Mouse (Mus musculus) neural tube, embryonic 11.5 days (tissue): ENCODE measurements around the gene Mif. TPM values are rescaled to one million over a fixed set of nuclear protein-coding genes. Genes with fewer than 3 reads are reported as not detected.
"Not testable (repeated sequence)": the region's sequence is repeated elsewhere in the genome, so short reads cannot be mapped to it uniquely, and the experiment has no call there.

Source experiments
- ATAC-seq: fragments of 200-750 bp; cut with Nextera tagmentation; 2 replicates; pipeline ENCODE4 v1.8.0; 2017; ENCODE audit warnings: moderate number of reproducible peaks, mild to moderate bottlenecking, moderate TSS enrichment, moderate library complexity; ENCODE audit not compliant: insufficient read depth, low FRiP score, low TSS enrichment
- DNase-seq: peaks from one replicate; pipeline ENCODE4 v3.0.0-alpha.2; 2015; ENCODE audit warnings: low spot score
- H3K27ac ChIP-seq: fragments of 300-500 bp; sonication (generic); 2 replicates; pipeline ENCODE4 v1.5.1; 2014; ENCODE audit warnings: low read depth, mild to moderate bottlenecking, low read length
- H3K27me3 ChIP-seq: fragments of 300-500 bp; sonication (generic); 2 replicates; pipeline ENCODE4 v1.6.1; 2014; ENCODE audit warnings: mild to moderate bottlenecking, low read length, mixed read lengths; ENCODE audit not compliant: control insufficient read depth, insufficient read depth
- H3K36me3 ChIP-seq: fragments of 300-500 bp; sonication (generic); 2 replicates; pipeline ENCODE4 v1.6.1; 2014; ENCODE audit warnings: mild to moderate bottlenecking, low read length, moderate library complexity, mixed read lengths; ENCODE audit not compliant: control insufficient read depth, insufficient read depth
- H3K4me1 ChIP-seq: fragments of 300-500 bp; sonication (generic); 2 replicates; pipeline ENCODE4 v1.6.1; 2014; ENCODE audit warnings: low read length, mixed read lengths; ENCODE audit not compliant: control insufficient read depth, insufficient read depth
- H3K4me2 ChIP-seq: fragments of 300-500 bp; sonication (generic); 2 replicates; pipeline ENCODE4 v1.6.1; 2014; ENCODE audit warnings: low read depth, mild to moderate bottlenecking, moderate library complexity
- H3K4me3 ChIP-seq: fragments of 300-500 bp; sonication (generic); 2 replicates; pipeline ENCODE4 v1.5.1; 2014; ENCODE audit warnings: low read depth, low read length
- H3K9ac ChIP-seq: fragments of 300-500 bp; sonication (generic); 2 replicates; pipeline ENCODE4 v1.6.1; 2014; ENCODE audit warnings: mild to moderate bottlenecking, low read length
- H3K9me3 ChIP-seq: fragments of 300-500 bp; sonication (generic); 2 replicates; pipeline ENCODE4 v1.6.1; 2016; ENCODE audit warnings: low read length; ENCODE audit not compliant: control insufficient read depth
- WGBS: fragments of 180-500 bp; shearing (Covaris S2); extraction: QIAGEN DNeasy Blood & Tissue Kit; methylation state at CpG from one replicate; pipeline ENCODE4 v1.1.7; 2014; 5-methylcytosine and 5-hydroxymethylcytosine counted together
- polyA plus RNA-seq: library from polyadenylated mRNA; unstranded; fragments of >200 nt; fragmentation: Nextera tagmentation; extraction: Ambion mirVana; gene quantifications from 2 replicates; pipeline ENCODE4 v1.2.1, GENCODE M21; 2014

Gene Mif
- polyA plus RNA-seq, 1 experiment from 2014 or later: 2,361 TPM

DNA sequence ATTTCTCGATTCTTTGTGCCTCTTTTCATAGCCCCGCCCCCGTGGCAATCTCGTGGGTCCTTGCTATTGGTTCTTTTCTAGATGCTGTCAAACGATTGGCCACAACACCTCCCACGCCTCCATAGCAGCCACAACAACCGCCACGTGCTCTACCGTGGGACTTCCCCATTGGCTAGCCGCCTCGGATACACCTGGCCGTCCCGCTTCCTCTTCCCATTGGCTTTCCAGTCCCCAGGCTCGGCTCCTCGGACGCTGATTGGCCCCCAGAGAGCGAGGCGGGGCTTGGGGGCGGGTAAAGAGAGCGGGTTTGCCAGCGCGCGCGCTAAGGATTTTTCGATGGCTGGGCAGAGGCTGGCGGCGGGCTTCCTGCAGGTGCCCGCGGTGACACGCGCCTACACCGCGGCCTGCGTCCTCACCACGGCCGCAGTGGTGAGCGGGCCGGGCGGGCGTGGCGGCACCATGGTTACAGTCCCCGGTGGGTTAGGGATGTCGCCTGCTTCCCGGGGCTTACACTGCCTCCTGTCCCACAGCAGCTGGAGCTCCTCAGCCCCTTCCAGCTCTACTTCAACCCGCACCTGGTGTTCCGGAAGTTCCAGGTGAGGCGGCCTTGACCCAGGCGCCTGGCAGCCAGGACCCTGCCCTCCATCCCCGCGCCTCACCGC, 33.2 kb upstream of the Mif start, which contains the start of gene Derl3:
Gene Derl3, plus strand, starts transcription at position 325 of the 662 bp plus-strand sequence.
- DNase-seq (peak; percentile 96), ATAC-seq (peak; percentile 100)
- Histone ChIP-seq H3K9ac (peak within 1 kb of the TSS; percentile 55), H3K36me3 (peaks cover 13% of the 10 kb centered on the region; the same call in 1 of the 2 replicates), H3K4me3 (peak within 1 kb of the TSS; percentile 35), H3K9me3 (no peaks in the 10 kb centered on the region), H3K27ac (0 out of 2 replicates have a peak within 1 kb of the TSS, but pooled peaks have one; percentile 20), H3K27me3 (no peaks in the 10 kb centered on the region), H3K4me1 (peaks cover 10% of the 10 kb centered on the region), H3K4me2 (peak within 1 kb of the TSS; percentile 79)
- WGBS: 1% methylated on average over 51 of the region's 51 CpGs

DNA sequence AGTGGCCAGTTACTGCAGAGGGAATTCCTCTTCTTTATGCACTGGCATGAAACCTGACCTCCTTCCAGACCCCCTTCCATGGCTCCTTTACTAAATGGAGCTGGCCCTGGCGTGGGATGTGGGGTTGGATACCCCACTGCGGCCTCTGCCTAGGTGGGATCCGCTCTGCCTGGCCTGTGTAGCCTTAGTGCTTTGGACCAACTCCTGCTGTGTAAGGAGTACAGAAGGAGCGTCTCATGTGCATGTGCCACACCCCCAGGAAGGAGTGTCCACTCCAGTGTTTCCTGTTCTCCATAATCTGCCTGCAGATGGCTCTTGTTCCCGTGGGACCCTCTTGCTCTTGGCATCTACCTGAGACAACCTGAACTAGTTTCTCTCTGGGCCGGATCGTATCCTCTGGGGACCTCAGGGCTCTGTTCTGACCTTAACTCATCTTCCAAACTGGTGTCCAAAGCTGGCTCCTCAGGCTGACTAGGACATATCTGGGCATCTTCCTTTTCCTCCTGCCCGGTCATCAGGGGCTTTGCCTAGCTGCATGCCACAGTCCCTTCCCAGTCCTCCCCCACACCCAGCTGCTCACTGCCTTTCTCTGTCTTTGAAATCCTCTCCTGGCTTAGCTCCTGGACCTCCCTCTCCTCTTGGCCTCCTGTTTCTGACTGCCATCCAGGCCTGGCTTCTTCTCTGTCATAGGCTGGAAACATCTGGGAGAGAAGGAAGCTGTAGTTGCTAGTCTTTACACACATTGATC, 29.5 kb upstream of the Mif start:
- 57% methylated on average over 8 of the region's 8 CpGs for WGBS
- Histone ChIP-seq H3K27me3 (no peaks in the 10 kb centered on the region), H3K4me1 (peaks cover 10% of the 10 kb centered on the region), H3K36me3 (no peaks in the 10 kb centered on the region), H3K9ac (no peak overlapping the region), H3K4me3 (no peak overlapping the region), H3K4me2 (no peak overlapping the region), H3K27ac (no peak overlapping the region), H3K9me3 (no peaks in the 10 kb centered on the region)
- DNase-seq (no peak), ATAC-seq (no peak)

DNA sequence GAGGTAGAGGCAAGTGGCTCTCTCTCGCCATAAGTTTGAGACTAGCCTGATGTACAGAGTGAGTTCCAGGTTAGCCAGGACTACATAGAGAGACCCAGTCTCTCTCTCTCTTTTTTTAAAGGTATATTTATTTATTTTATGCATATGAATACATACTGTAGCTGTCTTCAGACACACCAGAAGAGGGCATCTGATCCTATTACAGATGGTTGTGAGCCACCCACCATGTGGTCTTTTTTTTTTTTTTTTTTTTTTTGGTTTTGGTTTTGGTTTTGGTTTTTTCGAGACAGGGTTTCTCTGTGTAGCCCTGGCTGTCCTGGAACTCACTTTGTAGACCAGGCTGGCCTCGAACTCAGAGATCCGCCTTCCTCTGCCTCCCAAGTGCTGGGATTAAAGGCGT, 27.5 kb upstream of the Mif start:
- H3K27me3 ChIP-seq, H3K4me3 ChIP-seq, ATAC-seq, H3K4me1 ChIP-seq, H3K4me2 ChIP-seq, H3K9ac ChIP-seq, H3K9me3 ChIP-seq, H3K36me3 ChIP-seq, DNase-seq, H3K27ac ChIP-seq: not testable (repeated sequence)
- WGBS: 80% methylated on average over 5 of the region's 5 CpGs

DNA sequence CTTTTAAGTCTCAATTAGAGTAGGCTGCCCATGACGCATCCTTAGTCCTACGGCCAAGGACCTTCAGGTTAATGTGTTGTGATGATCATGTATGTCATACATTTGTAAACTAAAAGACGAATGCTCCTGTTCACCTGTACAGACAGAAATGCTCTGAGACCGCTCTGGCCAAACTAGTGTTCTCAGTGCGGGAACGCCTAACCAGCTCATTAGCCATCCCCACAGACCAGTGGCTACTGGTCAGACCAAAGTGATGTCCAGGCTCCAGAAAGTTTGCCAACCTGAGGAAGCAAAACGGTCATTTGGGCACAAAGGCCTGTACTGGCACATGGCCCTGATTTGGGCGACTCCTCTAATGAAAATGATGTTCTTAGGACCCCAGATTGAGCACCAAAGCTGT, 24.7 kb upstream of the Mif start:
- Histone ChIP-seq H3K4me2 (no peak overlapping the region), H3K27me3 (no peaks in the 10 kb centered on the region), H3K36me3 (no peaks in the 10 kb centered on the region), H3K4me3 (no peak overlapping the region), H3K9me3 (no peaks in the 10 kb centered on the region), H3K9ac (no peak overlapping the region), H3K4me1 (no peaks in the 10 kb centered on the region), H3K27ac (no peak overlapping the region)
- DNase-seq (no peak), ATAC-seq (no peak)
- WGBS: 95% methylated on average over 8 of the region's 8 CpGs

DNA sequence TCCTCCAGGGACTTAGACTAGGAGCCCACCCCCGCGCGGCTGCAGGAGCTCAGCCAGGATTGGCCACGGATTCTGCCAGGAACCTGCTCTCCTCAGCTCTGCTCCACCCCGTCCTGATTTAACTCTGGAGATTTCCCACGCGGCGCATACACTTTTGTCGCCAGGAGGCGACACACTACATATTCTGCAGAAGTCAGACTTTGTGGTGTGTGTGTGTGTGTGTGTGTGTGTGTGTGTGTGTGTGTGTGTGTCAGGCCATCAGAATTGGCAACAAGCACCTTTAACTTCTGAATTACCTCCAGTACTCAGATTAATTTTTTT, 23.2 kb upstream of the Mif start:
- H3K27me3 ChIP-seq: no peaks in the 10 kb centered on the region
- H3K9me3 ChIP-seq: no peaks in the 10 kb centered on the region
- peak; percentile 75 for DNase-seq
- H3K4me1 ChIP-seq: no peaks in the 10 kb centered on the region
- no peaks in the 10 kb centered on the region for H3K36me3 ChIP-seq
- H3K9ac ChIP-seq: no peak overlapping the region
- H3K27ac ChIP-seq: no peak overlapping the region
- under 1% methylated on average over 10 of the region's 10 CpGs for WGBS
- ATAC-seq: no peak; the same call in 1 of the 2 replicates
- peak overlapping the region; percentile 19; the same call in 1 of the 2 replicates for H3K4me2 ChIP-seq
- no peak overlapping the region for H3K4me3 ChIP-seq

DNA sequence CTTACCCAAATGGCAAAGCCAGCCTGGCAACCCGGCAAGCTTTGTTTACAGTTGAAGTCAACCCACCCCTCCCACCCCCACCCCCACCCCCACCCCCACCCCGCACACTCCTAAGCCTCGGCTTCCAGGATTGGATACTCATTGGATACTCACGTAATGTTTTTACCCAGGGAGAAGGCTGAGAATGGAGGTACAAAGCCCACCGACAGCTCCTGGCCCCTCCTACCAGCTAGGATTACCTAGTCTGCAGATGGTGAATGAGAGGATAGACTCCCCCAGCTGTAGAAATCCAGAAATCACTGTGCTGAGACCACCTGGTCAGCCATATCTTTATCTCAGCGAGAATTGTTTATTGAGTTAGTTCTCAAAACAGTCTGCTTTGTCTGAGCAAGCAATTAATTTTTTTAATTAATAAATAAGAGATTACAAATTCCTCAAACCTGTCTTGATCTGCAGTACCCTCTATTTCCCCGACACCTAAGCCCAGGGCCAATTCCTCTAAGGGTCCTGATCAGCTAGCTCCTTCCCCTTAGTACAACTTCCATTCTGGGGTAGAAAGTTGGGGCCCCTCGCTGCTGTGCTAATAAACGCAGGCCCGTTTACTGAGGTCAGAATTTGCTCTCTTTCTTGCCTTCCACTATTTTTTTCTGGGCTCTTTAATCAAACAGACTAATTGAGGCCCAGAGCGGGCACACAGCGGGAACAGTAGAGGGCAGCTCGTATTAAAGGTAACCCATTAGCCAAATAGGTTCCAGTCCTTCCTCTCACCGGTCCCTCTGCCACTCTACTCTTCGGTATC, 22.6 kb upstream of the Mif start:
- Histone ChIP-seq H3K4me3 (no peak overlapping the region), H3K27ac (no peak overlapping the region), H3K27me3 (no peaks in the 10 kb centered on the region), H3K36me3 (no peaks in the 10 kb centered on the region), H3K9ac (no peak overlapping the region), H3K9me3 (no peaks in the 10 kb centered on the region), H3K4me2 (peak overlapping the region; percentile 19; the same call in 1 of the 2 replicates), H3K4me1 (no peaks in the 10 kb centered on the region)
- DNase-seq (no peak), ATAC-seq (peak; percentile 50; the same call in 1 of the 2 replicates)
- 4% methylated on average over 15 of the region's 15 CpGs for WGBS

DNA sequence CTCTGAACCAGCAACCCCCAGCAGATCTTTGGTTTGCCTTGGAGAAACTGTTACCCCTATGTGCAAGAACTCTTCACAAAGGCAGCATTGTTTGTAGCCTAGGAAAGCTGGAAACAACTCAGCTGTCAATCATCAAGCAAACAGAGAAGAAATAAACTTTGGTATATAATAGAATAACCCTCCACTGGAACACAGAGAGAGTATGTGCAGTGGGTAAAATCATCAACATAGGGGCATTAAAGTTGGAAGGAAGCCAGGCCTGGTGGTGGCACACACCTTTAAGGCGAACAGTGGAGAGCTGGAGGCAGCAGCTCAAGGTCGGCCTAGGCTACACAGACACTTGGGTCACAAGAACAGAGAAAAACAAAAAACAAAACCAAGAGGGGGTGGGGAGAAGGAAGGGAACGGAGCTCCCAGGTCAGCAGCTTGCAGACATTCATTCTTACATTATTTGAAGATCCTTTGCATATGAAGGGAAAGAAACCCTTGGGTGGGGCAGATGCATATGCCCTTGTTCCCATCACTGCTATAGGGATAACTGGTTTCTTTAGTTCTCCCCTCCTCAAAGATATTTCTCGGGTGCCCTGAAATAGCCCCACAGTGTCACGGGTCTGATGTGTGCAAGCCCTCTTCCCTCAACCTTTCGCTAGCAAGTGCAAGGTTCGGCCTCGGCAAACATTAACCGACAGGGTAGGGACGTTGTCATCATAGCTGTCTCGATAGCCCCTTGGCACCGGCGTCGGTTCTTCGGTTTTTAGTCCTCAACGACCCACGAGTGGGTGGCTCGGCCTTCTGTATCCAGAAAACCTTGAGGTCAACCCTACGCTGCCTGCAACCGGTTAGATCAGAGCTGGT, 21.8 kb upstream of the Mif start:
- Histone ChIP-seq H3K4me3 (no peak overlapping the region), H3K27me3 (no peaks in the 10 kb centered on the region), H3K4me1 (no peaks in the 10 kb centered on the region), H3K9me3 (no peaks in the 10 kb centered on the region), H3K4me2 (no peak overlapping the region), H3K36me3 (no peaks in the 10 kb centered on the region), H3K9ac (no peak overlapping the region), H3K27ac (no peak overlapping the region)
- DNase-seq: no peak
- WGBS: 18% methylated on average over 20 of the region's 20 CpGs
- no peak for ATAC-seq
